Mouse (Mus musculus): ENCODE data around the gene Spata22. TPM values are rescaled to one million over a fixed set of nuclear protein-coding genes. Genes with fewer than 3 reads are reported as not detected.
"Not testable (repeated sequence)": the region's sequence is repeated elsewhere in the genome, so short reads cannot be mapped to it uniquely, and the experiment has no call there.

The Spata22 gene
- 0.13 and 0.22 TPM in 2 replicates for polyA plus RNA-seq (2015; fragmentation: Nextera tagmentation; extraction: Ambion mirVana)

- 89% methylated on average over 27 of the region's 27 CpGs for WGBS
- Histone ChIP-seq H3K36me3 (replicated peaks) (no peaks in the 10 kb centered on the region), H3K9ac (no peak within 1 kb of the TSS), H3K4me2 (no peak within 1 kb of the TSS), H3K4me3 (no peak within 1 kb of the TSS), H3K4me1 (no peaks in the 10 kb centered on the region), H3K9me3 (no peaks in the 10 kb centered on the region; the same call in 1 of the 2 replicates), H3K27ac (no peak within 1 kb of the TSS), H3K27me3 (replicated peaks) (no peaks in the 10 kb centered on the region)
- no peak for ATAC-seq (replicated peaks)
Measured at GRCm38 (mm10) chr11:73329442-73329841, at the start of gene Spata22, which contains the start of the genes Aspa and Gm49340. Spata22 (plus strand) TSS chr11:73329741. Aspa (minus strand) TSS chr11:73329596. Gm49340 (plus strand) TSS chr11:73329741.

GRCm38 (mm10) chr11:73280710-73281109, 48.8 kb upstream of the Spata22 start:
- 74% methylated on average over 5 of the region's 5 CpGs for WGBS
- Histone ChIP-seq H3K27me3 (replicated peaks) (no peaks in the 10 kb centered on the region), H3K9ac (no peak overlapping the region), H3K4me1 (no peaks in the 10 kb centered on the region), H3K4me3 (no peak overlapping the region), H3K36me3 (replicated peaks) (no peaks in the 10 kb centered on the region), H3K4me2 (no peak overlapping the region), H3K9me3 (no peaks in the 10 kb centered on the region), H3K27ac (no peak overlapping the region)
- no peak for ATAC-seq (replicated peaks)

GRCm38 (mm10) chr11:73281528-73282027, 48.0 kb upstream of the Spata22 start:
- peak overlapping the region; percentile 42 for H3K9ac ChIP-seq
- H3K4me1 ChIP-seq = no peaks in the 10 kb centered on the region
- WGBS = 2% methylated on average over 16 of the region's 16 CpGs
- H3K27ac ChIP-seq = 0 out of 2 replicates have a peak overlapping the region, but pooled peaks have one; percentile 48
- no peaks in the 10 kb centered on the region for H3K9me3 ChIP-seq
- ATAC-seq (replicated peaks) = peak; percentile 96
- no peaks in the 10 kb centered on the region for H3K36me3 ChIP-seq (replicated peaks)
- H3K27me3 ChIP-seq (replicated peaks) = no peaks in the 10 kb centered on the region
- peak overlapping the region; percentile 46 for H3K4me3 ChIP-seq
- peak overlapping the region; percentile 60 for H3K4me2 ChIP-seq

GRCm38 (mm10) chr11:73283369-73283768, 46.2 kb upstream of the Spata22 start:
- H3K4me2 ChIP-seq = no peak overlapping the region
- H3K9ac ChIP-seq = no peak overlapping the region
- no peak overlapping the region for H3K27ac ChIP-seq
- H3K36me3 ChIP-seq (replicated peaks) = no peaks in the 10 kb centered on the region
- no peak for ATAC-seq (replicated peaks)
- H3K4me1 ChIP-seq = no peaks in the 10 kb centered on the region
- 81% methylated on average over 9 of the region's 9 CpGs for WGBS
- no peaks in the 10 kb centered on the region for H3K9me3 ChIP-seq
- no peak overlapping the region for H3K4me3 ChIP-seq
- H3K27me3 ChIP-seq (replicated peaks) = no peaks in the 10 kb centered on the region

- 28% methylated on average over 1 of the region's 1 CpGs for WGBS
- H3K9me3 ChIP-seq = no peaks in the 10 kb centered on the region
- no peak overlapping the region for H3K4me3 ChIP-seq
- no peak overlapping the region for H3K9ac ChIP-seq
- no peak overlapping the region for H3K27ac ChIP-seq
- no peaks in the 10 kb centered on the region for H3K4me1 ChIP-seq
- H3K27me3 ChIP-seq (replicated peaks) = no peaks in the 10 kb centered on the region
- no peaks in the 10 kb centered on the region for H3K36me3 ChIP-seq (replicated peaks)
- ATAC-seq (replicated peaks) = no peak
- no peak overlapping the region for H3K4me2 ChIP-seq
Measured at GRCm38 (mm10) chr11:73283926-73284325, 45.6 kb upstream of the Spata22 start.

GRCm38 (mm10) chr11:73284351-73284750, 45.2 kb upstream of the Spata22 start:
- H3K27me3 ChIP-seq (replicated peaks) = no peaks in the 10 kb centered on the region
- no peak overlapping the region for H3K4me2 ChIP-seq
- H3K4me1 ChIP-seq = no peaks in the 10 kb centered on the region
- no peak overlapping the region for H3K4me3 ChIP-seq
- H3K36me3 ChIP-seq (replicated peaks) = no peaks in the 10 kb centered on the region
- no peak overlapping the region for H3K27ac ChIP-seq
- H3K9me3 ChIP-seq = no peaks in the 10 kb centered on the region
- no peak for ATAC-seq (replicated peaks)
- no peak overlapping the region for H3K9ac ChIP-seq

- H3K27me3 ChIP-seq (replicated peaks) = no peaks in the 10 kb centered on the region
- no peaks in the 10 kb centered on the region for H3K4me1 ChIP-seq
- H3K9ac ChIP-seq = no peak overlapping the region
- no peaks in the 10 kb centered on the region for H3K9me3 ChIP-seq
- H3K4me2 ChIP-seq = no peak overlapping the region
- H3K27ac ChIP-seq = no peak overlapping the region
- H3K4me3 ChIP-seq = no peak overlapping the region
- H3K36me3 ChIP-seq (replicated peaks) = no peaks in the 10 kb centered on the region
- 89% methylated on average over 1 of the region's 1 CpGs for whole genome bisulfite sequencing
- ATAC-seq (replicated peaks) = no peak
Measured at GRCm38 (mm10) chr11:73289621-73290020, 39.9 kb upstream of the Spata22 start.

GRCm38 (mm10) chr11:73303123-73303522, 26.4 kb upstream of the Spata22 start:
- no peaks in the 10 kb centered on the region for H3K9me3 ChIP-seq
- no peak for ATAC-seq (replicated peaks)
- no peak overlapping the region for H3K4me2 ChIP-seq
- no peak overlapping the region for H3K9ac ChIP-seq
- no peaks in the 10 kb centered on the region for H3K36me3 ChIP-seq (replicated peaks)
- no peaks in the 10 kb centered on the region for H3K4me1 ChIP-seq
- no peak overlapping the region for H3K4me3 ChIP-seq
- H3K27ac ChIP-seq = no peak overlapping the region
- WGBS = 6% methylated on average over 2 of the region's 2 CpGs
- no peaks in the 10 kb centered on the region for H3K27me3 ChIP-seq (replicated peaks)

- Histone ChIP-seq H3K4me1 (no peaks in the 10 kb centered on the region), H3K36me3 (replicated peaks) (no peaks in the 10 kb centered on the region), H3K9me3 (no peaks in the 10 kb centered on the region), H3K4me3 (no peak overlapping the region), H3K4me2 (no peak overlapping the region), H3K27me3 (replicated peaks) (no peaks in the 10 kb centered on the region), H3K27ac (no peak overlapping the region), H3K9ac (no peak overlapping the region)
- WGBS = 45% methylated on average over 3 of the region's 3 CpGs
- ATAC-seq (replicated peaks) = no peak
Measured at GRCm38 (mm10) chr11:73315961-73316360, 13.6 kb upstream of the Spata22 start.

- H3K4me1 ChIP-seq; H3K4me3 ChIP-seq; H3K4me2 ChIP-seq; H3K27me3 ChIP-seq (replicated peaks); H3K9ac ChIP-seq; H3K9me3 ChIP-seq; ATAC-seq (replicated peaks); H3K27ac ChIP-seq; H3K36me3 ChIP-seq (replicated peaks): not testable (repeated sequence)
- 87% methylated on average over 2 of the region's 2 CpGs for WGBS
Measured at GRCm38 (mm10) chr11:73318581-73318980, 11.0 kb upstream of the Spata22 start.

GRCm38 (mm10) chr11:73321064-73321463, 8.5 kb upstream of the Spata22 start:
- H3K27ac ChIP-seq; H3K4me2 ChIP-seq; H3K4me3 ChIP-seq; H3K4me1 ChIP-seq; H3K9me3 ChIP-seq; ATAC-seq (replicated peaks); H3K9ac ChIP-seq; H3K36me3 ChIP-seq (replicated peaks); H3K27me3 ChIP-seq (replicated peaks): not testable (repeated sequence)
- whole genome bisulfite sequencing = 95% methylated on average over 13 of the region's 13 CpGs

GRCm38 (mm10) chr11:73323906-73324830, 5.4 kb upstream of the Spata22 start:
- Histone ChIP-seq H3K9me3 (no peaks in the 10 kb centered on the region), H3K4me2 (no peak overlapping the region), H3K36me3 (replicated peaks) (no peaks in the 10 kb centered on the region), H3K27me3 (replicated peaks) (no peaks in the 10 kb centered on the region), H3K27ac (no peak overlapping the region), H3K4me3 (no peak overlapping the region), H3K9ac (no peak overlapping the region), H3K4me1 (no peaks in the 10 kb centered on the region)
- ATAC-seq (replicated peaks) = no peak
- WGBS = 75% methylated on average over 9 of the region's 9 CpGs
